Mouse (Mus musculus): ENCODE measurements around the gene Tnr. TPM values are rescaled to one million over a fixed set of nuclear protein-coding genes. Genes with fewer than 3 reads are reported as not detected.

Tnr gene
- polyA plus RNA-seq, 1 experiment from 2014 or later: not detected

GRCm38 (mm10) chr1:159717016-159717415 lies 193.4 kb downstream of the Tnr start:
- Histone ChIP-seq H3K4me2 (no peak overlapping the region), H3K27ac (ENCODE audit: low read depth) (no peak overlapping the region), H3K27me3 (ENCODE audit: insufficient read depth, low read length) (no peaks in the 10 kb centered on the region), H3K4me3 (ENCODE audit: low read depth, low read length) (no peak overlapping the region), H3K9ac (no peak overlapping the region), H3K9me3 (ENCODE audit: low read depth, low read length) (no peaks in the 10 kb centered on the region), H3K4me1 (ENCODE audit: insufficient read depth) (no peaks in the 10 kb centered on the region), H3K36me3 (ENCODE audit: insufficient read depth) (no peaks in the 10 kb centered on the region)
- TF ChIP-seq CTCF (IDR thresholded peaks at IDR 0.05; ENCODE audit: low read depth): no peak
- no peak for DNase-seq
- ATAC-seq (ENCODE audit: insufficient read depth): no peak
- 84% methylated on average over 9 of the region's 9 CpGs for WGBS

GRCm38 (mm10) chr1:159723733-159724132 lies 200.2 kb downstream of the Tnr start:
- no peaks in the 10 kb centered on the region for H3K27me3 ChIP-seq (ENCODE audit: insufficient read depth, low read length)
- no peaks in the 10 kb centered on the region for H3K9me3 ChIP-seq (ENCODE audit: low read depth, low read length)
- DNase-seq (no peak), ATAC-seq (ENCODE audit: insufficient read depth) (no peak)
- no peak overlapping the region for H3K4me2 ChIP-seq
- no peaks in the 10 kb centered on the region for H3K36me3 ChIP-seq (ENCODE audit: insufficient read depth)
- H3K4me1 ChIP-seq (ENCODE audit: insufficient read depth): no peaks in the 10 kb centered on the region
- H3K27ac ChIP-seq (ENCODE audit: low read depth): no peak overlapping the region
- WGBS: 84% methylated on average over 5 of the region's 5 CpGs
- no peak for TF ChIP-seq CTCF (IDR thresholded peaks at IDR 0.05; ENCODE audit: low read depth)
- H3K9ac ChIP-seq: no peak overlapping the region
- H3K4me3 ChIP-seq (ENCODE audit: low read depth, low read length): no peak overlapping the region

GRCm38 (mm10) chr1:159729270-159729669 lies 205.7 kb downstream of the Tnr start:
- Histone ChIP-seq H3K9ac (no peak overlapping the region), H3K4me1 (ENCODE audit: insufficient read depth) (no peaks in the 10 kb centered on the region), H3K4me3 (ENCODE audit: low read depth, low read length) (no peak overlapping the region), H3K9me3 (ENCODE audit: low read depth, low read length) (no peaks in the 10 kb centered on the region), H3K27ac (ENCODE audit: low read depth) (no peak overlapping the region), H3K36me3 (ENCODE audit: insufficient read depth) (no peaks in the 10 kb centered on the region), H3K27me3 (ENCODE audit: insufficient read depth, low read length) (no peaks in the 10 kb centered on the region), H3K4me2 (no peak overlapping the region)
- WGBS: 68% methylated on average over 6 of the region's 6 CpGs
- ATAC-seq (ENCODE audit: insufficient read depth) (no peak), DNase-seq (no peak)
- no peak for TF ChIP-seq CTCF (IDR thresholded peaks at IDR 0.05; ENCODE audit: low read depth)

GRCm38 (mm10) chr1:159730826-159731225 lies 207.3 kb downstream of the Tnr start:
- TF ChIP-seq CTCF (IDR thresholded peaks at IDR 0.05; ENCODE audit: low read depth): no peak
- no peak overlapping the region for H3K9ac ChIP-seq
- H3K27me3 ChIP-seq (ENCODE audit: insufficient read depth, low read length): no peaks in the 10 kb centered on the region
- 49% methylated on average over 4 of the region's 4 CpGs for WGBS
- no peak overlapping the region for H3K4me2 ChIP-seq
- no peak for DNase-seq
- H3K9me3 ChIP-seq (ENCODE audit: low read depth, low read length): no peaks in the 10 kb centered on the region
- no peaks in the 10 kb centered on the region for H3K4me1 ChIP-seq (ENCODE audit: insufficient read depth)
- H3K36me3 ChIP-seq (ENCODE audit: insufficient read depth): no peaks in the 10 kb centered on the region
- no peak overlapping the region for H3K27ac ChIP-seq (ENCODE audit: low read depth)
- no peak for ATAC-seq (ENCODE audit: insufficient read depth)
- no peak overlapping the region for H3K4me3 ChIP-seq (ENCODE audit: low read depth, low read length)

GRCm38 (mm10) chr1:159735099-159735498 lies 211.5 kb downstream of the Tnr start:
- no peak for ATAC-seq (ENCODE audit: insufficient read depth)
- 68% methylated on average over 3 of the region's 3 CpGs for whole genome bisulfite sequencing
- TF ChIP-seq CTCF (IDR thresholded peaks at IDR 0.05; ENCODE audit: low read depth): no peak
- H3K36me3 ChIP-seq (ENCODE audit: insufficient read depth): no peaks in the 10 kb centered on the region
- no peak overlapping the region for H3K9ac ChIP-seq
- no peaks in the 10 kb centered on the region for H3K4me1 ChIP-seq (ENCODE audit: insufficient read depth)
- no peak for DNase-seq
- no peaks in the 10 kb centered on the region for H3K27me3 ChIP-seq (ENCODE audit: insufficient read depth, low read length)
- H3K4me2 ChIP-seq: no peak overlapping the region
- no peak overlapping the region for H3K4me3 ChIP-seq (ENCODE audit: low read depth, low read length)
- no peak overlapping the region for H3K27ac ChIP-seq (ENCODE audit: low read depth)
- no peaks in the 10 kb centered on the region for H3K9me3 ChIP-seq (ENCODE audit: low read depth, low read length)

DNA sequence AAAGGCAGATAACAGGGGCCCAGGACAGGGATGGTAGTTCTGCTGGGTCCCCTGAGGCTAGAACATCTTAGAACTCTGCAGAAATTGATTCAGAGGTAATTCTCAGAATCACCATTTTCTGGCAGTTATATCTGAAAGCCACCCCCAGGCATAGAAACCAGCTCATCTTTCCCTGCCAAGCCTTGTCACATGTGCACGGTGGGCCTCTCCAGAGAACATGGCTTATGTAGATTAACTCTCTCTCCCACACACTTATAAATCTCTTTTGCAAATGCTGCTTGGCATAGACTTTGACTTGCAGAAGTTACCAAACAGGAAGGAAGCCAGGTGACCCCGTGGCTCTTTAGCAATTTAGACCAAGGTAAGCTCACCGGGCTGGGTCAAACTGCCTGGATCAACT lies 215.9 kb downstream of the Tnr start:
- Histone ChIP-seq H3K4me1 (ENCODE audit: insufficient read depth) (no peaks in the 10 kb centered on the region), H3K27ac (ENCODE audit: low read depth) (no peak overlapping the region), H3K27me3 (ENCODE audit: insufficient read depth, low read length) (no peaks in the 10 kb centered on the region), H3K36me3 (ENCODE audit: insufficient read depth) (no peaks in the 10 kb centered on the region), H3K9me3 (ENCODE audit: low read depth, low read length) (no peaks in the 10 kb centered on the region), H3K9ac (no peak overlapping the region), H3K4me2 (no peak overlapping the region), H3K4me3 (ENCODE audit: low read depth, low read length) (no peak overlapping the region)
- WGBS: 63% methylated on average over 3 of the region's 3 CpGs
- TF ChIP-seq CTCF (IDR thresholded peaks at IDR 0.05; ENCODE audit: low read depth): no peak
- ATAC-seq (ENCODE audit: insufficient read depth) (no peak), DNase-seq (no peak)

- TF ChIP-seq CTCF (IDR thresholded peaks at IDR 0.05; ENCODE audit: low read depth): no peak
- DNase-seq (no peak), ATAC-seq (ENCODE audit: insufficient read depth) (no peak)
- Histone ChIP-seq H3K4me1 (ENCODE audit: insufficient read depth) (no peaks in the 10 kb centered on the region), H3K27me3 (ENCODE audit: insufficient read depth, low read length) (no peaks in the 10 kb centered on the region), H3K9ac (no peak overlapping the region), H3K4me2 (no peak overlapping the region), H3K36me3 (ENCODE audit: insufficient read depth) (no peaks in the 10 kb centered on the region), H3K4me3 (ENCODE audit: low read depth, low read length) (no peak overlapping the region), H3K9me3 (ENCODE audit: low read depth, low read length) (no peaks in the 10 kb centered on the region), H3K27ac (ENCODE audit: low read depth) (no peak overlapping the region)
- 66% methylated on average over 3 of the region's 3 CpGs for WGBS
Observed at GRCm38 (mm10) chr1:159741237-159742002, 217.9 kb downstream of the Tnr start.

DNA sequence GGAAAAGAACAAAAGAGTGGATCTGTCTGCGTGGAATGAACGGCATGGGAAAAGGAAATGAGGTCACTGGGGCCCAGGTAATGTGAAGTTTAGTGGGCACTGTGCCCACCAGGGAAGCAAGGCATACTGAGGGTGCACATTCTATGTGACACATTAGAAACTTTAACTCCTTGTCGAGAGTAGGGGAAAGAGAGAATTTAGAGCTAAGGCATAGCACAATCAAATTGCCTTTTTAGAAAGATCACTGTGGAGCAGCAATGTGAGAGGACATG lies 218.4 kb downstream of the Tnr start:
- TF ChIP-seq CTCF (IDR thresholded peaks at IDR 0.05; ENCODE audit: low read depth): no peak
- Histone ChIP-seq H3K4me2 (no peak overlapping the region), H3K9ac (no peak overlapping the region), H3K9me3 (ENCODE audit: low read depth, low read length) (no peaks in the 10 kb centered on the region), H3K27me3 (ENCODE audit: insufficient read depth, low read length) (no peaks in the 10 kb centered on the region), H3K36me3 (ENCODE audit: insufficient read depth) (no peaks in the 10 kb centered on the region), H3K4me1 (ENCODE audit: insufficient read depth) (no peaks in the 10 kb centered on the region), H3K4me3 (ENCODE audit: low read depth, low read length) (no peak overlapping the region), H3K27ac (ENCODE audit: low read depth) (no peak overlapping the region)
- no peak for DNase-seq
- 48% methylated on average over 3 of the region's 3 CpGs for WGBS
- no peak for ATAC-seq (ENCODE audit: insufficient read depth)

Measured in lung, embryonic 14.5 days (tissue).